8 mouse cellular contexts compared by ENCODE assay signal in genomic region chr4:134467435-134468214, GRCm38 (mm10). TPM values are rescaled to one million over a fixed set of nuclear protein-coding genes. Genes with fewer than 3 reads are reported as not detected.
DNase-seq lines count a peak whose midpoint lies in the region; ATAC-seq lines count a peak whose summit lies in the region.

No protein-coding gene starts in this region.

- H3K4me2 ChIP-seq in kidney, embryonic 16.5 days (replicated peaks; ENCODE audit: low read depth, low read length): peak overlapping the region; percentile 72
- peak overlapping the region; percentile 99 for H3K4me2 ChIP-seq in heart, embryonic 14.5 days (ENCODE audit: low read length)
- H3K4me2 ChIP-seq in limb, embryonic 15.5 days: peak overlapping the region; percentile 94
- H3K4me2 ChIP-seq in midbrain, embryonic 16.5 days (ENCODE audit: low read length): peak overlapping the region; percentile 84

- H3K9me3 ChIP-seq in kidney, embryonic 16.5 days (ENCODE audit: low read length): no peaks in the 10 kb centered on the region
- peaks cover 4% of the 10 kb centered on the region; the same call in 1 of the 2 replicates for H3K9me3 ChIP-seq in heart, embryonic 14.5 days (ENCODE audit: control insufficient read depth, low read length)
- H3K9me3 ChIP-seq in limb, embryonic 15.5 days: no peaks in the 10 kb centered on the region
- no peaks in the 10 kb centered on the region for H3K9me3 ChIP-seq in midbrain, embryonic 16.5 days (replicated peaks; ENCODE audit: control insufficient read depth, low read length, poor library complexity, severe bottlenecking)

- H3K9ac ChIP-seq in kidney, embryonic 16.5 days (replicated peaks; ENCODE audit: low read length): peak overlapping the region; percentile 55
- peak overlapping the region; percentile 72 for H3K9ac ChIP-seq in heart, embryonic 14.5 days (ENCODE audit: low read length)
- peak overlapping the region; percentile 74 for H3K9ac ChIP-seq in limb, embryonic 15.5 days
- peak overlapping the region; percentile 67 for H3K9ac ChIP-seq in midbrain, embryonic 16.5 days (ENCODE audit: low read depth, low read length)

- peak; percentile 52 for ATAC-seq in kidney, embryonic 16.5 days (ENCODE audit: low FRiP score, low TSS enrichment)
- ATAC-seq in heart, embryonic 14.5 days (ENCODE audit: insufficient number of reproducible peaks, insufficient read depth, low FRiP score, low read depth): peak; percentile 13; the same call in 1 of the 2 replicates
- no peak for ATAC-seq in limb, embryonic 15.5 days (ENCODE audit: insufficient number of reproducible peaks, low FRiP score, low TSS enrichment, low read depth)
- ATAC-seq in midbrain, embryonic 16.5 days: peak; percentile 57

- under 1% methylated on average over 31 of the region's 31 CpGs for WGBS in kidney, embryonic 16.5 days
- under 1% methylated on average over 31 of the region's 31 CpGs for WGBS in heart, embryonic 14.5 days
- WGBS in limb, embryonic 15.5 days: under 1% methylated on average over 31 of the region's 31 CpGs
- under 1% methylated on average over 31 of the region's 31 CpGs for WGBS in midbrain, embryonic 16.5 days

- H3K27me3 ChIP-seq in kidney, embryonic 16.5 days (ENCODE audit: insufficient read depth, low read length): no peaks in the 10 kb centered on the region
- H3K27me3 ChIP-seq in heart, embryonic 14.5 days (ENCODE audit: control insufficient read depth, insufficient read depth, low read length): no peaks in the 10 kb centered on the region
- H3K27me3 ChIP-seq in limb, embryonic 15.5 days: 0 out of 2 replicates have a peak, but pooled peaks cover 4% of the 10 kb centered on the region
- H3K27me3 ChIP-seq in midbrain, embryonic 16.5 days (ENCODE audit: control insufficient read depth, insufficient read depth, low read depth, low read length): no peaks in the 10 kb centered on the region

- DNase-seq in kidney, adult 18-20 months: no peak
- DNase-seq in embryo, embryonic 10 days (ENCODE audit: low spot score): peak; percentile 85
- peak; percentile 75 for DNase-seq in yolk sac, embryonic 10.5 days (ENCODE audit: low spot score)
- DNase-seq in adrenal gland, postnatal 14 days: no peak

- H3K4me3 ChIP-seq in kidney, embryonic 16.5 days (ENCODE audit: low read length): peak overlapping the region; percentile 94
- peak overlapping the region; percentile 51 to 91 for H3K4me3 ChIP-seq in heart, embryonic 14.5 days (ENCODE audit: control insufficient read depth in 1 of 2, insufficient read depth in 1 of 2, low read depth in 1 of 2, low read length in 2 of 2)
- peak overlapping the region; percentile 95 for H3K4me3 ChIP-seq in limb, embryonic 15.5 days
- peak overlapping the region; percentile 90 for H3K4me3 ChIP-seq in midbrain, embryonic 16.5 days (ENCODE audit: low read depth, low read length)

- peaks cover 18% of the 10 kb centered on the region for H3K36me3 ChIP-seq in kidney, embryonic 16.5 days (ENCODE audit: insufficient read depth, low read length)
- H3K36me3 ChIP-seq in heart, embryonic 14.5 days (ENCODE audit: control insufficient read depth, insufficient read depth, low read length): peaks cover 22% of the 10 kb centered on the region
- H3K36me3 ChIP-seq in limb, embryonic 15.5 days: peaks cover 18% of the 10 kb centered on the region
- peaks cover 10% of the 10 kb centered on the region for H3K36me3 ChIP-seq in midbrain, embryonic 16.5 days (ENCODE audit: control insufficient read depth, insufficient read depth, low read length)

- H3K27ac ChIP-seq in kidney, embryonic 16.5 days (ENCODE audit: low read length): peak overlapping the region; percentile 3
- H3K27ac ChIP-seq in heart, embryonic 14.5 days (replicated peaks in 1 of 2; ENCODE audit: control insufficient read depth in 1 of 2, insufficient read depth in 1 of 2, low read depth in 2 of 2, low read length in 2 of 2): peak overlapping the region; percentile 35 to 88
- peak overlapping the region; percentile 23; the same call in 1 of the 2 replicates for H3K27ac ChIP-seq in limb, embryonic 15.5 days
- peak overlapping the region; percentile 99 for H3K27ac ChIP-seq in midbrain, embryonic 16.5 days (ENCODE audit: low read length)

- peaks cover 18% of the 10 kb centered on the region; the same call in 1 of the 2 replicates for H3K4me1 ChIP-seq in kidney, embryonic 16.5 days (ENCODE audit: insufficient read depth, low read length)
- peaks cover 3 to 8% of the 10 kb centered on the region in 2 experiments; a peak in 3 of 4 replicates for H3K4me1 ChIP-seq in heart, embryonic 14.5 days (ENCODE audit: control insufficient read depth in 2 of 2, insufficient read depth in 2 of 2, low read length in 2 of 2)
- H3K4me1 ChIP-seq in limb, embryonic 15.5 days: peaks cover 17% of the 10 kb centered on the region
- peaks cover 41% of the 10 kb centered on the region for H3K4me1 ChIP-seq in midbrain, embryonic 16.5 days (ENCODE audit: control insufficient read depth, insufficient read depth, low read length)

RNA-seq across cellular contexts. Expression of gene Stmn1, which starts 0.5 kb away (rescaled TPM):
- polyA plus RNA-seq in kidney, embryonic 16.5 days (2015; fragmentation: Nextera tagmentation; extraction: Ambion mirVana): 1,595 and 1,651 TPM in 2 replicates
- polyA plus RNA-seq in heart, embryonic 14.5 days (2014; fragmentation: Nextera tagmentation; extraction: Ambion mirVana): 933 and 977 TPM in 2 replicates
- polyA plus RNA-seq in limb, embryonic 15.5 days (2015; fragmentation: Nextera tagmentation; extraction: Ambion mirVana): 1,227 and 1,246 TPM in 2 replicates
- polyA plus RNA-seq in midbrain, embryonic 16.5 days (2015; fragmentation: Nextera tagmentation; extraction: Ambion mirVana): 7,758 and 8,549 TPM in 2 replicates
- total RNA-seq in adrenal gland, postnatal 14 days (2021): 118 and 119 TPM in 2 replicates

RNA-seq across cellular contexts. Expression of gene Paqr7, which starts 28.9 kb away (rescaled TPM):
- polyA plus RNA-seq in kidney, embryonic 16.5 days (2015; fragmentation: Nextera tagmentation; extraction: Ambion mirVana): 3.3 and 4.4 TPM in 2 replicates
- polyA plus RNA-seq in heart, embryonic 14.5 days (2014; fragmentation: Nextera tagmentation; extraction: Ambion mirVana): 4.2 and 4.6 TPM in 2 replicates
- 6.1 and 6.3 TPM in 2 replicates for polyA plus RNA-seq in limb, embryonic 15.5 days (2015; fragmentation: Nextera tagmentation; extraction: Ambion mirVana)
- 27.2 and 36.2 TPM in 2 replicates for polyA plus RNA-seq in midbrain, embryonic 16.5 days (2015; fragmentation: Nextera tagmentation; extraction: Ambion mirVana)
- total RNA-seq in adrenal gland, postnatal 14 days (2021): 25.9 and 32.2 TPM in 2 replicates

RNA-seq across cellular contexts. Expression of gene Aunip, which starts 43.2 kb away (rescaled TPM):
- polyA plus RNA-seq in kidney, embryonic 16.5 days (2015; fragmentation: Nextera tagmentation; extraction: Ambion mirVana): 15.1 and 16.3 TPM in 2 replicates
- 2.3 and 3.2 TPM in 2 replicates for polyA plus RNA-seq in heart, embryonic 14.5 days (2014; fragmentation: Nextera tagmentation; extraction: Ambion mirVana)
- 8.9 and 12.1 TPM in 2 replicates for polyA plus RNA-seq in limb, embryonic 15.5 days (2015; fragmentation: Nextera tagmentation; extraction: Ambion mirVana)
- 1.3 and 1.7 TPM in 2 replicates for polyA plus RNA-seq in midbrain, embryonic 16.5 days (2015; fragmentation: Nextera tagmentation; extraction: Ambion mirVana)
- total RNA-seq in adrenal gland, postnatal 14 days (2021): 1.8 and 3.0 TPM in 2 replicates

Comparison
In these comparisons a context has a peak if more than half of its experiments do, and no peak if none do; other contexts are left out.
1. H3K27ac ChIP-seq: peak in every context shown above with its lines; median percentile 99 in midbrain, embryonic 16.5 days; 62 in heart, embryonic 14.5 days; 23 in limb, embryonic 15.5 days; 3 in kidney, embryonic 16.5 days.
2. DNase-seq: peak in embryo, embryonic 10 days (single experiment) and yolk sac, embryonic 10.5 days (single experiment); none in kidney, adult 18-20 months (single experiment) and adrenal gland, postnatal 14 days (single experiment).
3. Peak in every context shown above with its lines, with median percentiles within 50 percentile points of each other: H3K4me2 ChIP-seq, H3K4me3 ChIP-seq and H3K9ac ChIP-seq.